Mouse (Mus musculus) Patski (cell line): ENCODE measurements at regions not wholly inside any gene's neighbourhood (a gene's known extent, or its start where the extent isn't known, plus 50 kb on each side); places are given as distances from the start of the nearest gene placed in this dataset.

Experiments used
- ATAC-seq: fragments of 100-300 bp; one replicate; pipeline ENCODE4 v1.8.0; 2021
- CTCF ChIA-PET: fragments of 350-600 bp; sonication (Branson Sonifier 250); formaldehyde crosslinking; loops from one replicate; lab custom pipeline; 2022; ENCODE audit warnings: inconsistent platforms; lab: Charles Lee
- POLR2A ChIA-PET: fragments of 350-600 bp; sonication (Branson Sonifier 250); formaldehyde crosslinking; loops from one replicate; lab custom pipeline; 2022; ENCODE audit warnings: antibody characterized with exemption, inconsistent platforms; lab: Charles Lee
- DNase-seq: peaks from one replicate; pipeline ENCODE4 v3.0.0-alpha.2; 2011; ENCODE audit warnings: low read depth, low spot score
- H3K27me3 ChIP-seq: fragments of 371-371 bp; one replicate; pipeline ENCODE4 v1.5.1; 2021
- CTCF ChIP-seq: fragments of 100-300 bp; IDR thresholded peaks from one replicate; pipeline ENCODE4 v1.5.1; 2021
- in situ Hi-C: fragments of 300-500 bp; cut with MboI; formaldehyde crosslinking; loops from 3 replicates; pipeline ENCODE4 v1.11.1; 2018; ENCODE audit warnings: low pct_unique_long_range_greater_than_20kb, mixed read lengths

GRCm38 (mm10) chr14:58470678-58471077, 400.3 kb downstream of the Fgf9 start:
- in situ Hi-C loops, result no loop called here
- DNase-seq (no peak), ATAC-seq (no peak)
- TF ChIP-seq CTCF, result no peak
- no peaks in the 10 kb centered on the region for H3K27me3 ChIP-seq
- CTCF ChIA-PET, result no interaction called here
- POLR2A ChIA-PET, result no interaction called here

DNA sequence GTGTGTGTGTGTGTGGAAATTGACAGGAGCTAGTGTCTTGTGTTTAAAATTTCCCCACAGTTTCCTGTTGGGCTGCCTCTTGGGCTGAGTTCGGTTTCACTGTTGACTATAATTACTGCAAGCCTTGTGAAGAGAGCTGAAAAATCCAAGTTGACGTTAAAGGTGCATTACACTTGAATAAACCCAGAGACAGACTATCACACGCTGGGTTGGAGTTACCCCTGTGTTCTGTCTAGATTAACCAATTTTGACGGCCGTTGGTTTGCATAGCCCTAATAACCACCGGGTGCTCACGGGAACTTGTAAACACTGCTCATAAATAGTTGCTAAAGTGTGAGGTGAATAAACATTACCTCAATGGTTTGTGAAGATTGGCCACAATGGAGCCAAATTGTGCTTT, 398.1 kb downstream of the Fgf9 start:
- in situ Hi-C loops, result no loop called here
- ChIA-PET POLR2A (no interaction called here), CTCF (interaction anchor here (1.4 kb wide), 1 partner anchor 11 kb away, joined by 3 read pairs; no protein-coding TSS in a partner anchor)
- DNase-seq (no peak), ATAC-seq (no peak)
- TF ChIP-seq CTCF, result no peak
- H3K27me3 ChIP-seq, result no peaks in the 10 kb centered on the region

- no peak for TF ChIP-seq CTCF
- no peak for ATAC-seq
- H3K27me3 ChIP-seq, result no peaks in the 10 kb centered on the region
- DNase-seq, result no peak
- POLR2A ChIA-PET, result no interaction called here
- in situ Hi-C loops, result no loop called here
- CTCF ChIA-PET, result interaction anchor here (1.4 kb wide), 1 partner anchor 11 kb away, joined by 3 read pairs; no protein-coding TSS in a partner anchor
These were observed 397.5 kb downstream of the Fgf9 start for GRCm38 (mm10) chr14:58467856-58468255.

DNA sequence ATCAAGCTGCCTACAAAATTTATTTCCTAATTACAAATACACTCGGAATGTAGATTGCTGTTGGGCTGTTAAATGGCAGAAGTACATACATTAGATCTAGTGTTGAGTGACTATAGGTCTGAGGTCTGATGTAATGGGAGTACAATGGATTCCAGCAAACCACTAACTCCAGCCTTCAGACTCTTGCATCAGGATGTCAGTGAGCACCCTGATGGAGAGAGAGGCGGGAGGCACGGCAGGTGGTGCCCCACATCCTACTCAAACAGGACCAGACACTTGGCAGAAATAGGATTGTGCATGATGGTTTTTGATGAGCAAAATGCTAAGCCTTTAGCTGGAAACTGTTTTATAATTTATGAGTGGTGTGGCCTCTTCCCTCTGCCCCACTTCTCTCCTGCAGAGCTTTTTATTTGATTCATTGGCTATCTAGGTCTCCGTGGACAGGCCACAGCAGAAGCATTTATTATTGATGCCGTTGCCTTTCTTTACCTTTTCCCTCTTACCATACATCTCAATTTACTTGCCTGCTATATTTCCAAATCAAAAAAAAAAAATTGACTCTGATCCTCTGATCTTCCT, 376.5 kb downstream of the Fgf9 start:
- DNase-seq, result no peak
- no peak for ATAC-seq
- no peak for TF ChIP-seq CTCF
- ChIA-PET CTCF (no interaction called here), POLR2A (no interaction called here)
- H3K27me3 ChIP-seq, result no peaks in the 10 kb centered on the region
- in situ Hi-C loops, result no loop called here

GRCm38 (mm10) chr14:58444496-58444895, 374.1 kb downstream of the Fgf9 start:
- DNase-seq, result no peak
- no peak for TF ChIP-seq CTCF
- ChIA-PET CTCF (interaction anchor here (1.7 kb wide), 1 partner anchor 19 kb away, joined by 4 read pairs; no protein-coding TSS in a partner anchor), POLR2A (no interaction called here)
- in situ Hi-C loops, result no loop called here
- H3K27me3 ChIP-seq, result no peaks in the 10 kb centered on the region
- ATAC-seq, result no peak

GRCm38 (mm10) chr14:58442501-58442900, 372.2 kb downstream of the Fgf9 start:
- CTCF ChIA-PET, result no interaction called here
- POLR2A ChIA-PET, result no interaction called here
- H3K27me3 ChIP-seq, result peaks cover 6% of the 10 kb centered on the region
- in situ Hi-C loops, result no loop called here
- no peak for TF ChIP-seq CTCF
- no peak for ATAC-seq
- no peak for DNase-seq

GRCm38 (mm10) chr14:58439963-58440362, 369.6 kb downstream of the Fgf9 start:
- ATAC-seq (no peak), DNase-seq (no peak)
- ChIA-PET POLR2A (no interaction called here), CTCF (no interaction called here)
- no peak for TF ChIP-seq CTCF
- H3K27me3 ChIP-seq, result peaks cover 6% of the 10 kb centered on the region
- in situ Hi-C loops, result no loop called here

DNA sequence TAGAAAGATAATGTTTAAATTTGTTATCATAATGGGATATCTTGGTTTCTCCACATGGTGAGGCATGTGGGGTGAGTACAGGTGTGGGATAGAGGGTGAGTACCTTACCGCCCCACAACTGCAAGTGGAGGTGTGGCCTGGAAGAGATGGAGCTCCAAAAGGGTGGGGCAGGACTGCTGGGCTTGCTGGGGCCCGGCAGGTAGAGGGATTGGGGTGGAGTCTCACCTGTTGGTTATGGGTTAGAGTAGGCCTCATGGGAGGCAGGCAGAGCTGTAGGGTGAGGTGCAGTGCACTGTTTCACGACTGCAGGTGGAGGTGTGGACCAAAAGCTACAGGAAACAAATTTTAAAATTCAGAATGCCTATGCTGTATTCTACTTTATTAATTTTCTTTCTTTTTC, 365.7 kb downstream of the Fgf9 start:
- in situ Hi-C loops, result no loop called here
- CTCF ChIA-PET, result no interaction called here
- POLR2A ChIA-PET, result no interaction called here
- peaks cover 6% of the 10 kb centered on the region for H3K27me3 ChIP-seq
- DNase-seq, result no peak
- no peak for ATAC-seq
- no peak for TF ChIP-seq CTCF

DNA sequence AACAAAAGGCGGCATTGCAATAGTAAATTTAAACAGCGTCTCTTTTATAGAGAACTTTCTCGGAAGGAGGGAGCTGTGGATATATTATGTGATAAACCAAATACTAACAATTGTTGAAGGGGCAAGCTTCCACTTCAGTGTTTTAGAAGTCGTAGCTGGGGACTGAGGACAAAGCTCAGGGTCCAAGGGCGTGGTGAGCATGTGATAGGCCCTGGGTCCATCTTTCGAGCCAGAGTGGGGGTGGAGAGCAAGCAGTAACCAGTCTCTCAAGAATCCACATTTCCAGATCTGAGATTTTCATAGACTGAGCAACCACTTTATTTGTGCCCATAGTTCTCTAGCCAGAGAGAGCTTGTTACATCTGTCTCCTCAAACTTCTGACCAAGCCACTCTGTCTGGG, 356.1 kb downstream of the Fgf9 start:
- POLR2A ChIA-PET, result no interaction called here
- CTCF ChIA-PET, result interaction anchor here (1.4 to 1.7 kb wide), 2 partner anchors 13 to 18 kb away, joined by 4 to 5 read pairs; no protein-coding TSS in a partner anchor
- TF ChIP-seq CTCF, result no peak

GRCm38 (mm10) chr14:58421904-58422303, 351.6 kb downstream of the Fgf9 start:
- ChIA-PET CTCF (no interaction called here), POLR2A (no interaction called here)
- ATAC-seq, result no peak
- TF ChIP-seq CTCF, result no peak
- DNase-seq, result no peak
- no peaks in the 10 kb centered on the region for H3K27me3 ChIP-seq
- in situ Hi-C loops, result no loop called here

More for the DNA sequence above, 356.1 kb downstream of the Fgf9 start:
- in situ Hi-C loops, result no loop called here
- DNase-seq (no peak), ATAC-seq (no peak)
- H3K27me3 ChIP-seq, result no peaks in the 10 kb centered on the region

DNA sequence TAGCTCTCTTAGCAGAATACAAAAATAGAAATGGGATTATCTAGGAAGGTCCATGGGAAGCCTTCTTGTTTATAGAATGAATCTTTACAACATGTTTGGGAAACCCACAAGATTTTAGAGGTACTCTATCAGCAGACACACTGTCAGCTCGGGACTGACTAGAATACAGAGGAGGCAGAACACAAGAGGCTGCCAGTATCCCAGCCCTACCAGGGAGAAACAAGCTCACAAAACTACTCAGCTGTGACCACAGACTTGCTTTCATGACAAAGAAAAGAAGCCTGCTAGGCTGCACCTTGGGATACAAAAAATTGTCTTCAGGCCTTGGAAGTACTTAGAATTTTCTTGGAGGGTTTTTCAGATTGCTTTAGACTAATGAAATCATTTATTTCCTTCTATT, 347.2 kb downstream of the Fgf9 start:
- DNase-seq, result no peak
- POLR2A ChIA-PET, result no interaction called here
- in situ Hi-C loops, result no loop called here
- no peak for TF ChIP-seq CTCF
- no peaks in the 10 kb centered on the region for H3K27me3 ChIP-seq
- CTCF ChIA-PET, result interaction anchor here (1.1 to 1.4 kb wide), 2 partner anchors 13 to 166 kb away, joined by 3 read pairs; no protein-coding TSS in a partner anchor
- ATAC-seq, result no peak
